Mouse (Mus musculus) stomach, embryonic 16.5 days (tissue): ENCODE measurements around the gene Rab1b. TPM values are rescaled to one million over a fixed set of nuclear protein-coding genes. Genes with fewer than 3 reads are reported as not detected.
A peak's percentile ranks its signal among the peaks of the same experiment; 100 is the strongest.
"Not testable (repeated sequence)": the region's sequence is repeated elsewhere in the genome, so short reads cannot be mapped to it uniquely, and the experiment has no call there.

Source experiments
- ATAC-seq: fragments of 200-750 bp; cut with Nextera tagmentation; 2 replicates; pipeline ENCODE4 v1.8.0; 2017; ENCODE audit warnings: moderate number of reproducible peaks, moderate TSS enrichment; ENCODE audit not compliant: insufficient read depth, low FRiP score
- H3K27ac ChIP-seq: fragments of 300-500 bp; sonication (generic); 2 replicates; pipeline ENCODE4 v1.5.1; 2014; ENCODE audit warnings: low read length
- H3K27me3 ChIP-seq: fragments of 300-500 bp; sonication (generic); 2 replicates; pipeline ENCODE4 v1.6.1; 2014; ENCODE audit warnings: low read length, control low read depth, mixed read lengths; ENCODE audit not compliant: control insufficient read depth, insufficient read depth
- H3K36me3 ChIP-seq: fragments of 300-500 bp; sonication (generic); 2 replicates; pipeline ENCODE4 v1.6.1; 2014; ENCODE audit warnings: low read length; ENCODE audit not compliant: control insufficient read depth, insufficient read depth
- H3K4me1 ChIP-seq: fragments of 300-500 bp; sonication (generic); 2 replicates; pipeline ENCODE4 v1.6.1; 2014; ENCODE audit warnings: low read length, control low read depth, mixed read lengths; ENCODE audit not compliant: control insufficient read depth, insufficient read depth
- H3K4me2 ChIP-seq: fragments of 300-500 bp; sonication (generic); 2 replicates; pipeline ENCODE4 v1.6.1; 2014; ENCODE audit warnings: low read depth, low read length, mixed read lengths
- H3K4me3 ChIP-seq: fragments of 300-500 bp; sonication (generic); replicated peaks from 2 replicates; pipeline ENCODE4 v1.5.1; 2014; ENCODE audit warnings: mild to moderate bottlenecking, low read length
- H3K9ac ChIP-seq: fragments of 300-500 bp; sonication (generic); 2 replicates; pipeline ENCODE4 v1.6.1; 2014; ENCODE audit warnings: low read length
- H3K9me3 ChIP-seq: fragments of 300-500 bp; sonication (generic); replicated peaks from 2 replicates; pipeline ENCODE4 v1.6.1; 2016; ENCODE audit warnings: low read length, control low read depth; ENCODE audit not compliant: control insufficient read depth
- WGBS: fragments of 180-500 bp; shearing (Covaris S2); extraction: QIAGEN DNeasy Blood & Tissue Kit; methylation state at CpG from one replicate; pipeline ENCODE4 v1.1.7; 2014; 5-methylcytosine and 5-hydroxymethylcytosine counted together
- polyA plus RNA-seq: library from polyadenylated mRNA; unstranded; fragments of >200 nt; fragmentation: Nextera tagmentation; extraction: Ambion mirVana; gene quantifications from 2 replicates; pipeline ENCODE4 v1.2.1, GENCODE M21; 2015

The Rab1b gene
- polyA plus RNA-seq, 1 experiment from 2014 or later: 240 TPM

DNA sequence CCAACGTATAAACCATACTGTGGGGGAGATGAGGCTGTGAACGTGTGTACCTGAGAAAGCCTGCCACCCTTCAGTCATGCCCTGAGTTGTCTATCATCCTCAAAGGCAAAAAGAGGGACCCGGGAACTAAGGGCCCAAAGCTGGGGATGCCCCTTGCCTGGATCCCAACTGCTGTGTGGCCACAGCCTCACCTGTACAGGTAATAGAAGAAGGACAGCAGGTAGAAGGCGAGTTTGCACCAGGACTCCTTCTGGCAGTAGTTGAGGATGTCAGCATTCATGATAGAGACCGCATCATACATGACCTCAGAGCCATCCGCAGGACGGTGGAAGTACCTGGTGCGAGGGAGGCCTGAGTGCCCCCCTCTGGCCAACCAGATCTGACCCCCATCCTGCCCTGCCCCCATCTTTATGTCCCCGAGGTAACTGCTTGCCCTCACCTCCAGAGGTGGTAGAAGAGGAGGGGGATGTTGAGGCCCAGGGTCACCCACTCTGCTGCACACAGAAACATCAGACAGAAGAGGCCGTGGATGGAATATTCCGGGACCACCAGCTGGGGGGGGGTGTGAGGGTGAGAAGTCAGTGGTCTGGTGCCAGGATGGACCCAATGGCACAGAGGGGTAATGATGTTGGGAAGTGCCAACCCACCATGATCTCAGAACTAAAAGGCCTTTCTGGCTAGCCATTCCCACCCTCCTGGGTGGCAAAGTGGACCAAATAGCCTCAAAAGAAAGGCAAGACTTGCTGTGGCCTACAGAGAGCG lies 13.2 kb downstream of the Rab1b start:
- Histone ChIP-seq H3K9me3 (no peaks in the 10 kb centered on the region), H3K27me3 (no peaks in the 10 kb centered on the region), H3K4me3 (no peak overlapping the region), H3K36me3 (no peaks in the 10 kb centered on the region), H3K27ac (no peak overlapping the region), H3K9ac (no peak overlapping the region), H3K4me1 (peaks cover 34% of the 10 kb centered on the region), H3K4me2 (no peak overlapping the region)
- WGBS: 75% methylated on average over 12 of the region's 12 CpGs
- ATAC-seq: no peak

DNA sequence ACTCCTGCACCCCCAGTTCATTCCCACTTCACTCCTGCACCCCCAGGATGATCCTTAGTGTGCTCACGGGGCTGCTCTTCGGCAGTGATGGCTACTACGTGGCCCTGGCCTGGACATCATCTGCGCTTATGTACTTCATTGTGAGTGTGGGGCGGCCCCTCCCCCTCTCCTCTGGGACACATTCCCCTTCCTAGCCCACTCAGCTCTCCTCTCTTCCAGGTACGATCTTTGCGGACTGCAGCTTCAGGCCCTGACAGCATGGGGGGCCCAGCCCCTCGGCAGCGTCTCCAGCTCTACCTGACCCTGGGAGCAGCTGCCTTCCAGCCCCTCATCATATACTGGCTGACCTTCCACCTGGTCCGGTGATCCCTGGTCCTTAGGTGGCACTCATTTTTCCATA lies 14.8 kb downstream of the Rab1b start:
- no peak overlapping the region for H3K4me2 ChIP-seq
- no peak for ATAC-seq
- H3K4me3 ChIP-seq: no peak overlapping the region
- no peak overlapping the region for H3K9ac ChIP-seq
- H3K27ac ChIP-seq: no peak overlapping the region
- H3K36me3 ChIP-seq: no peaks in the 10 kb centered on the region
- WGBS: 84% methylated on average over 10 of the region's 10 CpGs
- no peaks in the 10 kb centered on the region for H3K9me3 ChIP-seq
- H3K27me3 ChIP-seq: no peaks in the 10 kb centered on the region
- H3K4me1 ChIP-seq: peaks cover 33% of the 10 kb centered on the region

DNA sequence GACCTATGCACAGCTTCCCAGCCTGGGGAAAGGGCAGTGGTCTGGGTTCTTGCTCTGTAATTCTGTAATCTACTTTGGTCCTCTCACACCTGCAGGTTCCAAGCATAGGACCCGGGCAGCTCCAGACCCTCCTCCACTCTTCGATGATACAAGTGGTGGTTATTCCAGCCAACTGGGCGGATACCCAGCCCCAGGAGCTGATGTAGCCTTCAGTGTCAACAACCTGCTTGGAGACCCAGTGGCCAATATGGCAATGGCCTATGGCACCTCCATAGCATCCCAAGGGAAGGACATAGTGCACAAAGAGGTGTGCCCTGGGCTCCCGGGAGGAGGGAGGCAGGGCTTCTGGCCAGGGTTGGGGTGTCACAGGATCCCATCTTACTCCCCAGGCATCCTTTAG lies 17.5 kb downstream of the Rab1b start:
- Histone ChIP-seq H3K4me2 (peak overlapping the region; percentile 91), H3K9ac (peak overlapping the region; percentile 88), H3K4me1 (peaks cover 22% of the 10 kb centered on the region), H3K36me3 (no peaks in the 10 kb centered on the region), H3K9me3 (no peaks in the 10 kb centered on the region), H3K27ac (no peak overlapping the region), H3K27me3 (peaks cover 21% of the 10 kb centered on the region), H3K4me3 (peak overlapping the region; percentile 90)
- WGBS: 91% methylated on average over 4 of the region's 4 CpGs
- no peak for ATAC-seq

DNA sequence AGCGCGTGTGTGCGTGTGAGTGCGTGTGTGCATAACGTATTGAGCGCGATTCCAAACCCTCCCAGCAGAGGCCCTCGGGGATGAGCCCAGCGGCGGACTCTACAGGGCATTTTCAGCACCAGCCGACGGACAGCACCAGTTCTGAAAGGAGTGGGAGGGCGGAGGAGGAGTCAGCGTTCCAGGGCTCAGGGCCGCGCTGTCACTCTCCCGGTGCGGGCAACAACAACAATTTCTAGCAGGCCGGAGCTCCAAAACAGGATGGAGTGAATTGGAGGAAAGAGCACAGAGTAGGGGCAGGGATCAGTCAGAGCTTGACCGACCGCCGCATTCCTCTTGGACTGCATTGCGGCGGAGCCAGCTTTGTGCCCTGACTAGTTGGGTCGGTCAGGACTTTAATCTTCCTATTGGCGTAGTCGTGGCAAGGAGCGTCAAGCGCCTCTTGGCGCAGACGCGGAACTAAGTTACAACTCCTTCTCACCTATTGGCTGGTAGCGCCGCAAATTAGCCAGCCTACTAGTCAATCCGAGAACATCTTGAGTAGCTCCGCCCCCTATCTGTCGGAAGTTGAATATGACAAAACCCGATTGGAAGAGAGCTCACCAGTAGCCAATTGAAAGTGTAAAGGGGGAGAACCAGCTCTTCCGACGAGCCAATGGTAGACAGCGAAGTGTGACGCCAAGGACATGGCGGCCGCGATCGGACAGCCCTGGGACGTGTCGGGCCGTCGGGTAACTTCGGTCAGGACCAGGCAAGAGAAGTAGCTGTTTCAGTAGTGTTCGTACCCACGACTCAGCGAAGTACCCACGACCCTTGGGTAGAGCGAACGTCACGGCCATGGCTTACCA lies 18.8 kb downstream of the Rab1b start, which contains the start of gene Yif1a:
Gene Yif1a, plus strand, starts transcription at position 655 of the 845 bp plus-strand sequence.
- H3K27me3 ChIP-seq: peaks cover 31% of the 10 kb centered on the region
- peak within 1 kb of the TSS; percentile 88 for H3K9ac ChIP-seq
- peaks cover 20% of the 10 kb centered on the region for H3K4me1 ChIP-seq
- no peaks in the 10 kb centered on the region for H3K9me3 ChIP-seq
- under 1% methylated on average over 58 of the region's 58 CpGs for WGBS
- peak within 1 kb of the TSS; percentile 90 for H3K4me3 ChIP-seq
- no peaks in the 10 kb centered on the region for H3K36me3 ChIP-seq
- peak within 1 kb of the TSS; percentile 87 for H3K27ac ChIP-seq
- peak; percentile 92 for ATAC-seq
- peak within 1 kb of the TSS; percentile 91 for H3K4me2 ChIP-seq

DNA sequence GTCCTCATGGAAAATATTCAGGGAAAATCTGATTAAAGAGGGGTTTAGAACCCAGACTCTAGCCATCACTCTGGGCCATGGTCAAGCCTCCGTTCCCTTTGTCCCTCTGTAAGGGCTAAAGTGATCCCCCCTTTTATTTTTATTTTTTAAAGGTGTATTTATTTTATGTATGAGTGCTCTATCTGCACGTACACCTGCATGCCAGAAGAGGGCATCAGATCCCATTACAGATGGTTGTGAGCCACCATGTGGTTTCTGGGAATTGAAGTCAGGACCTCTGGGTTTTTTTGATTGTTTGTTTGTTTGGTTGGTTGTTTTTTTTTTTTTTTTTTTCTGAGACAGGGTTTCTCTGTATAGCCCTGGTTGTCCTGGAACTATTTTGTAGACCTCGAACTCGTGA lies 20.3 kb downstream of the Rab1b start:
- 56% methylated on average over 4 of the region's 4 CpGs for WGBS
- not testable (repeated sequence) for H3K9me3 ChIP-seq, H3K27ac ChIP-seq, H3K36me3 ChIP-seq, H3K4me2 ChIP-seq, ATAC-seq, H3K9ac ChIP-seq, H3K4me3 ChIP-seq
- peaks cover 47% of the 10 kb centered on the region for H3K27me3 ChIP-seq
- H3K4me1 ChIP-seq: peaks cover 20% of the 10 kb centered on the region

- no peak for ATAC-seq
- WGBS: under 1% methylated on average over 68 of the region's 69 CpGs
- Histone ChIP-seq H3K27me3 (peaks cover 55% of the 10 kb centered on the region), H3K27ac (no peak within 1 kb of the TSS), H3K4me2 (peak within 1 kb of the TSS; percentile 83), H3K4me3 (peak within 1 kb of the TSS; percentile 53), H3K4me1 (peaks cover 20% of the 10 kb centered on the region), H3K9ac (peak within 1 kb of the TSS; percentile 67), H3K36me3 (no peaks in the 10 kb centered on the region), H3K9me3 (no peaks in the 10 kb centered on the region)
Measured at GRCm38 (mm10) chr19:5085145-5085863, 21.6 kb downstream of the Rab1b start, which contains the start of gene Tmem151a. Tmem151a (minus strand) TSS chr19:5085531.

DNA sequence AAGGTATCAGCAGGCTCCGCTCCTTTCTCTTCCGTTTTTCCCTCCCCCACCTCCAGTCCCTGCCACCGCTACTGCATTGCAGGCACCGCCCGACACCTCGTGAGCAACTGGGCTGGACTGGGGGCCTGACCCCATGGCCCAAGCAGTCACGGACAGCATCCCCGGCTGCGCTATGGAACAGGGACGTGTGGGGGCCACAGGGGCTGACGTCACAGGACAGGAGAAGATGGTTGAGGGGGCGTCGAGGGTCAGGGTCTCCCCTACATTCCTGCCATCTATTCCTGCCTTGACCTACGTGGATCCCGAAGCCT lies 22.1 kb downstream of the Rab1b start:
- H3K4me3 ChIP-seq: peak overlapping the region; percentile 53
- no peaks in the 10 kb centered on the region for H3K36me3 ChIP-seq
- no peak overlapping the region for H3K27ac ChIP-seq
- peaks cover 55% of the 10 kb centered on the region for H3K27me3 ChIP-seq
- peak overlapping the region; percentile 67; the same call in 1 of the 2 replicates for H3K9ac ChIP-seq
- H3K9me3 ChIP-seq: no peaks in the 10 kb centered on the region
- H3K4me2 ChIP-seq: peak overlapping the region; percentile 83
- H3K4me1 ChIP-seq: peaks cover 20% of the 10 kb centered on the region
- no peak for ATAC-seq
- WGBS: 5% methylated on average over 15 of the region's 15 CpGs

GRCm38 (mm10) chr19:5083961-5084833 lies 22.7 kb downstream of the Rab1b start:
- Histone ChIP-seq H3K4me2 (no peak overlapping the region), H3K9ac (0 out of 2 replicates have a peak overlapping the region, but pooled peaks have one; percentile 67), H3K4me1 (peaks cover 16% of the 10 kb centered on the region), H3K4me3 (peak overlapping the region; percentile 53), H3K27ac (no peak overlapping the region), H3K9me3 (no peaks in the 10 kb centered on the region), H3K27me3 (peaks cover 55% of the 10 kb centered on the region), H3K36me3 (no peaks in the 10 kb centered on the region)
- no peak for ATAC-seq
- 66% methylated on average over 3 of the region's 3 CpGs for WGBS
